Mouse (Mus musculus): ENCODE results near the gene Aox1. TPM values are rescaled to one million over a fixed set of nuclear protein-coding genes. Genes with fewer than 3 reads are reported as not detected.

Aox1 gene
- polyA plus RNA-seq, 1 experiment from 2014 or later: 0.10 TPM

- H3K4me1 ChIP-seq: no peaks in the 10 kb centered on the region
- no peak overlapping the region for H3K27ac ChIP-seq
- no peak for ATAC-seq (ENCODE audit: insufficient number of reproducible peaks, insufficient read depth, low FRiP score, low TSS enrichment, low read depth)
- no peaks in the 10 kb centered on the region for H3K36me3 ChIP-seq
- 85% methylated on average over 8 of the region's 8 CpGs for WGBS
- no peaks in the 10 kb centered on the region for H3K9me3 ChIP-seq
- H3K4me2 ChIP-seq: no peak overlapping the region
- H3K27me3 ChIP-seq: no peaks in the 10 kb centered on the region
- no peak overlapping the region for H3K4me3 ChIP-seq
- no peak overlapping the region for H3K9ac ChIP-seq
Observed at GRCm38 (mm10) chr1:58152247-58152646, 122.5 kb downstream of the Aox1 start.

Other genes starting within 250 kb of the Aox1 start
- gene Sgo2a, start 34.0 kb upstream of the Aox1 start, polyA plus RNA-seq (2015; fragmentation: Nextera tagmentation; extraction: Ambion mirVana): 20.3 and 21.9 TPM in 2 replicates
- 24.9 and 25.6 TPM in 2 replicates for gene Kctd18, start 11.0 kb upstream of the Aox1 start, polyA plus RNA-seq (2015; fragmentation: Nextera tagmentation; extraction: Ambion mirVana)
- 0.66 and 0.83 TPM in 2 replicates for gene Aox3, start 83.2 kb downstream of the Aox1 start, polyA plus RNA-seq (2015; fragmentation: Nextera tagmentation; extraction: Ambion mirVana)
- 1.9 TPM in 2 replicates for gene Aox4, start 180.5 kb downstream of the Aox1 start, polyA plus RNA-seq (2015; fragmentation: Nextera tagmentation; extraction: Ambion mirVana)
- 0.34 and 0.44 TPM in 2 replicates for gene Aox2, start 248.4 kb downstream of the Aox1 start, polyA plus RNA-seq (2015; fragmentation: Nextera tagmentation; extraction: Ambion mirVana)

Data from embryonic facial prominence, embryonic 13.5 days (tissue).